Mouse (Mus musculus): ENCODE measurements around the gene Ormdl3.

DNA sequence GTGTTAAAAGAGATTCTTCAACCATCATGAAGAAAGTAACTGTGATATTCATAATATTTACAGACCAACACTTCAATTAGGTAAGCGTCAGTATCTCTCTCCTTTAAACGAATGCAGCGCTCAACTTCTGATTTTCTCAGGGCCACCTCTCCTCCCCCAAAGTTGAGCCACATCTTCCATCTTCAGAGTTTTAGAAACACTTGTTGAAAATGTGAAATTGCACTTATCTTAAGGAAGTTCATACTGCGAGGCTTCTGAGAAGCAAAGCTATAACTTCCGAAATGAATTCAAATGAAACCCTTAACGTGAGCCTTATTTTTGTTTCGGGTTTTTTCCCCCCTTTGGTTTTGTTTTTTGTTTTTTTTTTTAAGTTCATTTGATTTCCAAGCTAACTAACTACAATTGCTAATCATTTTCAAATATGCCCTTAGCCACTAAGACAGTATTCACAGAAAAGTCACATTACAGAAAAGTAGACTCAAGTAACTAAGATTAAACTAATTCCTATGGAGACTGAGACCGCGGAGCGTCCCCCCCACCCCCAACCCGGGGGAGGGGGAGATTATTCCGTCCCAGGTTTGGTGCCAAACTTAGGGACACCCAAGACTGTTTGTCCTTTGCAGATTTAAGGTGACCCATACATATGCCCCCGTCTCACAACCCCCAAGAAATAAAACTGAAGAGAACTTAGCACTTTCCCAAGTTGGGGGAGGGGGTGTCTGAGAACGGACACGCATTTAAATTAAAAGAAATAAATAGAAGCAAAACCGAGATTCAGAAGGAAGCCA is 42.1 kb downstream of the Ormdl3 start:
- TF ChIP-seq POLR2A (IDR thresholded peaks at IDR 0.05; ENCODE audit: extremely low read depth, insufficient read depth, low read length): no peak
- TF ChIP-seq CTCF (IDR thresholded peaks at IDR 0.05; ENCODE audit: extremely low read depth, insufficient read depth, low read length): no peak
